Mouse (Mus musculus) liver, embryonic 14.5 days (tissue): ENCODE data around the gene Ess2.

Experiments used
- CTCF ChIP-seq: IDR thresholded peaks from 2 replicates; pipeline ENCODE4 v1.5.1; 2016; ENCODE audit warnings: antibody characterized with exemption, low read depth, control low read depth
- EP300 ChIP-seq: IDR thresholded peaks from 2 replicates; pipeline ENCODE4 v1.6.1; 2016; ENCODE audit warnings: antibody characterized with exemption, low read depth

DNA sequence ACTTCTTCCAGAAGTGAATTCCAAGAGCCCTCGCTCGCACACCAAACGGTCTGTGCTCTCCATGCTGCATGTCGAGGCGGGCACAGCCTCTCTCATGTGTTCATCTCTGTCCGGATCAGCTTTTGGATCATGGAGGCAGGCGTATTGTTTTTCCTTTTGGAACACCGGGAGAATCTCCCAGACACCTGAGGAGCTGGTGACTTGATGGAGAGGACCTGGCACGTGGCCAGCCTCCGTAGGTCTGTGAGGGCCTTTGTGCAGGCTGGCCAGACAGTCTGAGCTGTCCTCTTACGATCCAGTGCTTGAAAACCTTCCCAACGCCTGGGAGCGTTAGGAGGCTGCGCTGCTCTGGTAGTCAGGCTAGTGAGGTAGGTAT, 11.0 kb upstream of the Ess2 start:
- no peak for TF ChIP-seq EP300
- no peak for TF ChIP-seq CTCF
